Mouse (Mus musculus) kidney, adult 2 months (tissue): ENCODE measurements around the gene Itpk1.

ENCODE experiments used
- CTCF ChIP-seq: fragments of 200-500 bp; conservative IDR thresholded peaks from 2 replicates; pipeline ENCODE4 v1.5.1; 2011; ENCODE audit warnings: low read depth, mild to moderate bottlenecking, control low read depth, low read length, moderate library complexity, mixed read lengths; ENCODE audit not compliant: insufficient read depth, insufficient read length
- POLR2A ChIP-seq: fragments of 200-500 bp; IDR thresholded peaks from one replicate; pipeline ENCODE4 v1.6.1; 2011; ENCODE audit warnings: low read depth, low read length, control low read depth

GRCm38 (mm10) chr12:102625118-102625517 lies 79.6 kb downstream of the Itpk1 start:
- TF ChIP-seq CTCF (no peak), POLR2A (no peak)
